Mouse (Mus musculus): ENCODE measurements at regions not wholly inside any gene's neighbourhood (a gene's known extent, or its start where the extent isn't known, plus 50 kb on each side); places are given as distances from the start of the nearest gene placed in this dataset.

- no peak for TF ChIP-seq CTCF (IDR thresholded peaks at IDR 0.05; ENCODE audit: low read depth)
- TF ChIP-seq EP300 (optimal IDR thresholded peaks at IDR 0.05), result no peak
These were observed 408.4 kb upstream of the Adgrl3 start for GRCm38 (mm10) chr5:80611571-80611970.

All from stomach, postnatal 0 days (tissue).